Mouse (Mus musculus) kidney, embryonic 16.5 days (tissue): Measurements from ENCODE around the gene Dapp1. TPM values are rescaled to one million over a fixed set of nuclear protein-coding genes. Genes with fewer than 3 reads are reported as not detected.
A peak's percentile ranks its signal among the peaks of the same experiment; 100 is the strongest.

Experiments
- ATAC-seq: fragments of 200-750 bp; cut with Nextera tagmentation; 2 replicates; pipeline ENCODE4 v1.8.0; 2017; ENCODE audit warnings: moderate TSS enrichment; ENCODE audit not compliant: low FRiP score, low TSS enrichment
- H3K27ac ChIP-seq: fragments of 300-500 bp; sonication (generic); 2 replicates; pipeline ENCODE4 v1.5.1; 2014; ENCODE audit warnings: low read length
- H3K27me3 ChIP-seq: fragments of 300-500 bp; sonication (generic); 2 replicates; pipeline ENCODE4 v1.6.1; 2014; ENCODE audit warnings: low read length, control low read depth, mixed read lengths; ENCODE audit not compliant: insufficient read depth
- H3K36me3 ChIP-seq: fragments of 300-500 bp; sonication (generic); 2 replicates; pipeline ENCODE4 v1.6.1; 2014; ENCODE audit warnings: low read length, control low read depth, mixed read lengths; ENCODE audit not compliant: insufficient read depth
- H3K4me1 ChIP-seq: fragments of 300-500 bp; sonication (generic); 2 replicates; pipeline ENCODE4 v1.6.1; 2014; ENCODE audit warnings: low read length, control low read depth, mixed read lengths; ENCODE audit not compliant: insufficient read depth
- H3K4me2 ChIP-seq: fragments of 300-500 bp; sonication (generic); replicated peaks from 2 replicates; pipeline ENCODE4 v1.6.1; 2014; ENCODE audit warnings: low read depth, low read length
- H3K4me3 ChIP-seq: fragments of 300-500 bp; sonication (generic); 2 replicates; pipeline ENCODE4 v1.5.1; 2014; ENCODE audit warnings: mild to moderate bottlenecking, low read length
- H3K9ac ChIP-seq: fragments of 300-500 bp; sonication (generic); replicated peaks from 2 replicates; pipeline ENCODE4 v1.6.1; 2014; ENCODE audit warnings: low read length
- H3K9me3 ChIP-seq: fragments of 300-500 bp; sonication (generic); 2 replicates; pipeline ENCODE4 v1.6.1; 2016; ENCODE audit warnings: low read length, control low read depth
- WGBS: fragments of 180-500 bp; shearing (Covaris S2); extraction: QIAGEN DNeasy Blood & Tissue Kit; methylation state at CpG from one replicate; pipeline ENCODE4 v1.1.7; 2014; 5-methylcytosine and 5-hydroxymethylcytosine counted together
- polyA plus RNA-seq: library from polyadenylated mRNA; unstranded; fragments of >200 nt; fragmentation: Nextera tagmentation; extraction: Ambion mirVana; gene quantifications from 2 replicates; pipeline ENCODE4 v1.2.1, GENCODE M21; 2015

The Dapp1 gene
- polyA plus RNA-seq, 1 experiment from 2014 or later = 9.3 TPM

DNA sequence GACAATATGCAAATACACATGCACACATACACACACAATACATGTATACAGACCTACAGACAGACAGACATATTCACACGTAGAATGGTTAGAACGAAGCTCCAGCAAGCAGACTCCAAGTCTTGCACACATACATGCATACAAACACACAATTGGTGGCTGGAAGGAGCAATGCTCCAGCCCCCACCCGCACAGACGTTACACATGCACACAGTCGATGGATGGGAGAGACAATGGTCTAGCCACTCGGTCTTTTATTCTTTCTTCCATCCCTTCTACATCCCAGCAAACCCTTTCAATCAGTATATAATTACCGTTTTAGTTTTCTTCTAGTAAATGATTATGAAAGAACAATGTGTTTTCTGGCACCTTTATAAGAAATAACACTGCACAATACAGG is 14.1 kb upstream of the Dapp1 start:
- ATAC-seq = no peak
- H3K4me1 ChIP-seq = no peaks in the 10 kb centered on the region
- no peak overlapping the region for H3K27ac ChIP-seq
- no peaks in the 10 kb centered on the region for H3K36me3 ChIP-seq
- H3K4me2 ChIP-seq = no peak overlapping the region
- H3K4me3 ChIP-seq = no peak overlapping the region
- H3K9ac ChIP-seq = no peak overlapping the region
- H3K27me3 ChIP-seq = no peaks in the 10 kb centered on the region
- WGBS = 86% methylated on average over 7 of the region's 7 CpGs
- H3K9me3 ChIP-seq = no peaks in the 10 kb centered on the region

DNA sequence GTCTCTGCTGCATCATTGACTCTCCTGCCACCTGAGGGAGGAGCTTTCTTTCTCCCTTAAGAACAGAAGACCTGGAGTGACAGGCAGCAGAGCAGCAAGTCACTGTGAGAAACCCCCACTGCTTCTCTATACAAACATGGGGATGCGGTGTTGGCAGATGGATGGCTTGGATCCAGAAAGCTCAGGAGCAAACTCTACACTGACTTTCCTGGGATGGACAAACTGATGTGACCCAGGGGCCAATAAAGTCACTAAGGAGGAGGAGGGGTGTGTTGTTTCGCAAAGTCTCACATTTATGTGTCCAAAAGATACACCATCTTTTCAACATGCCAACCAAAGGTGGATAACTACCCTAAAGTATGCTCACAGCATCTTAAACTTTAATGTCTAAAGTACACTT is 12.9 kb upstream of the Dapp1 start:
- H3K9me3 ChIP-seq = no peaks in the 10 kb centered on the region
- WGBS = 66% methylated on average over 2 of the region's 2 CpGs
- H3K9ac ChIP-seq = no peak overlapping the region
- H3K27me3 ChIP-seq = no peaks in the 10 kb centered on the region
- no peaks in the 10 kb centered on the region for H3K36me3 ChIP-seq
- no peaks in the 10 kb centered on the region for H3K4me1 ChIP-seq
- H3K4me3 ChIP-seq = no peak overlapping the region
- no peak for ATAC-seq
- no peak overlapping the region for H3K27ac ChIP-seq
- H3K4me2 ChIP-seq = no peak overlapping the region

DNA sequence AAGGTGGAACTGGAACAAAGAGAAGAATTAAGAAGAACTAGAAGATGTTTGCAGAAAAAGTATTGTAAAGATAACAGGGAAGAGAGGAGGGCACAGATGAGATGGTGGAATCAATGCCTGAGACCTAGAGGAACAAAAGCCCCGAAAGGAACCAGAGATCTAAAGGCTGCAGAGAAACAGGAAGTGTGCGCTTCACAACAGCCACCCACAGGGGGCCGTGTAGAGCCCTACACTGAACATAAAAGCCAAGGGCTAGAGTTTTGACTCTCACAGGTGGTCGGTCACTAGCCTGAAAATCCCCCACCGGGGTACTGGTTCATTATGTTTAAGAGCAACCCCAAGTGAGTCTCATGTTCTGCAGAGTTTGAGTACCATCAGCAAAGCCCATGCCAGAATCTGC is 11.0 kb upstream of the Dapp1 start:
- no peak overlapping the region for H3K9ac ChIP-seq
- no peaks in the 10 kb centered on the region for H3K36me3 ChIP-seq
- H3K27me3 ChIP-seq = no peaks in the 10 kb centered on the region
- H3K9me3 ChIP-seq = no peaks in the 10 kb centered on the region
- H3K4me3 ChIP-seq = no peak overlapping the region
- H3K27ac ChIP-seq = no peak overlapping the region
- H3K4me2 ChIP-seq = no peak overlapping the region
- no peaks in the 10 kb centered on the region for H3K4me1 ChIP-seq
- ATAC-seq = no peak
- 79% methylated on average over 5 of the region's 5 CpGs for WGBS

DNA sequence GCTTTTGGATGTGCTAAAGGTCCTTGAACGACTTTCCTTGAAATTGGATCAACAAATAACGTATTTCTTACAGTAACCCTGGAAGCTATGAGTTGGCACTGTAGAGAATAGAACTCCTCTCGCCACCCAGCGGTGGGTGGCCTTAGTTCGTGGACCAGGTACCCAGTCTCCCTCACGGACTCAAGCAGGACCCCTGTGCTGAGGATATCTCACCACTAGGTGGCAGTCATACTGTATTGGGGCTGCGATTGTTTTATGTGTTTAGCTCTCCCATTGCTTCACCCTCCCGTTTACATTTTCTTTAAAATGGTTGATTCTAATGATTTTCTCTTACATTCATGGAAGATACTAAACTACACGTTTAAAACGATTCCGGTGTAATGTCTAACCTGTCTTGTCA is 9.8 kb upstream of the Dapp1 start:
- Histone ChIP-seq H3K9me3 (no peaks in the 10 kb centered on the region), H3K4me1 (no peaks in the 10 kb centered on the region), H3K4me3 (no peak overlapping the region), H3K27me3 (no peaks in the 10 kb centered on the region), H3K9ac (no peak overlapping the region), H3K27ac (no peak overlapping the region), H3K36me3 (no peaks in the 10 kb centered on the region), H3K4me2 (no peak overlapping the region)
- WGBS = 16% methylated on average over 11 of the region's 11 CpGs
- peak; percentile 96 for ATAC-seq

DNA sequence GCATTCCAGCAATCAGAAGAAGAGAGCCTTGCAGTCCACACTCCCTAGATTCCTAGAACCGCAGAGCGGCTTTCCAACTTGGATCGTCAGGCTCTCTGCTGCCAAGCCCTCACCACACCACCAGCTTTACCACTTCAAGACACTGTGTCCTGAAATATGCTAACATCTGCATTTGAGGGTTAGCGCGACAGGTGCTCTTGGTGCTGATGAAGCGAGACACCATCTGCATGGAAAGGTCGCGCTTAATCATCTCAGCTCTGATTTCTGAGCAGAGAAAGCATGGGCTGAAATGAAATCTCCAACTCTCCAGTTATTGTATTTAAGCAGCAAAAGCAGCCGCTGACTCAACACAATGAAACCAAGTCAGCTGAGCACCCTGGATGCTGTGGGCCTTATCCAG is 8.1 kb upstream of the Dapp1 start:
- H3K4me1 ChIP-seq = no peaks in the 10 kb centered on the region
- H3K4me2 ChIP-seq = no peak overlapping the region
- H3K36me3 ChIP-seq = no peaks in the 10 kb centered on the region
- no peak overlapping the region for H3K27ac ChIP-seq
- H3K9ac ChIP-seq = no peak overlapping the region
- no peaks in the 10 kb centered on the region for H3K27me3 ChIP-seq
- no peak for ATAC-seq
- WGBS = 92% methylated on average over 9 of the region's 9 CpGs
- H3K9me3 ChIP-seq = no peaks in the 10 kb centered on the region
- H3K4me3 ChIP-seq = no peak overlapping the region

DNA sequence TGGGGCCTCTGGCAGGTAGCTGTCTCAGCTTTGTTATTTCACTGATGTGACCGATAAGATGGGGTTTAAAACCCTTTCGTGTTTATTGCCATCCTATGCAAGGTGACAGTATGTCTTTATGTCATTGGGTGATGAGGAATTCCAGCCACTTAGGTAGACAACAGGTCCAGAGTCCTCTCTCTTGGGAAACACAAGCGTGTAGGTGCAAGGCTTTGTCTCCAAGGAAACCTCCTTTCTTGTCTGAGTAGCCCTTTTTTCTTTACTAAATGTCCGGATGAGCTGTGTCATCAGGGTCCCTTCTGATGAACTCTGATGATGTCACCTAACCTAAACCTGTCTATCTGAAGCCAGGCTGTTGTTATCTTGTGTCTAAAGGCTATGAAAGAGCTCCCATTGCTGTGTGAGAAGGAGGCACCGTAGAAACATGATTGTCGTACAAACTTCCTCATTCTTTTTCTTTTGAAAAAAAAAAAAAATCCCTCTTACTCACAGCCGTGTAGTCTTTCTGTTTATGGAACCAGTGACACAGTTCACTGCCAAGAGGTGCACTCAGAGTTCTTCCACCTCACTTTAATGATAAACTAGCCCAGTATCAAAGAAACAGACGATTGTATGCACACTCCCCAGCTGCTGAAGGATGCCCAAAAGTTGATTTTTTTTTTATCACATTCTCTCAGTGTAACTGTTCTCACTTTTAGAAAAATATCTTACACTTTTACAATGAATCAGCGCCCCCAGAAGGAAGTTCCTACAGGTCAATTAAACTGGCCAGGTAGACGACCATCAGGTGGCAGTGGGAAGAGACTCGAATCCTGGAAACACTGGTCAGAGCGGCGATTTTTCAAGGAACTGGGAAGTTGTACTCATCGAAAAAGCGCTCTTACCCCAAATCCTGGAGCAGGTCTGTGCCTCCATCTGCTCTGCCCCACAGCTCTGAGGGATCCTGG is 637 bp downstream of the Dapp1 start:
- Histone ChIP-seq H3K27me3 (no peaks in the 10 kb centered on the region), H3K9ac (peak overlapping the region; percentile 71), H3K27ac (peak overlapping the region; percentile 82), H3K36me3 (no peaks in the 10 kb centered on the region), H3K4me2 (peak overlapping the region; percentile 63), H3K4me3 (peak overlapping the region; percentile 59), H3K9me3 (no peaks in the 10 kb centered on the region), H3K4me1 (peaks cover 14% of the 10 kb centered on the region)
- no peak for ATAC-seq
- 20% methylated on average over 15 of the region's 15 CpGs for WGBS

DNA sequence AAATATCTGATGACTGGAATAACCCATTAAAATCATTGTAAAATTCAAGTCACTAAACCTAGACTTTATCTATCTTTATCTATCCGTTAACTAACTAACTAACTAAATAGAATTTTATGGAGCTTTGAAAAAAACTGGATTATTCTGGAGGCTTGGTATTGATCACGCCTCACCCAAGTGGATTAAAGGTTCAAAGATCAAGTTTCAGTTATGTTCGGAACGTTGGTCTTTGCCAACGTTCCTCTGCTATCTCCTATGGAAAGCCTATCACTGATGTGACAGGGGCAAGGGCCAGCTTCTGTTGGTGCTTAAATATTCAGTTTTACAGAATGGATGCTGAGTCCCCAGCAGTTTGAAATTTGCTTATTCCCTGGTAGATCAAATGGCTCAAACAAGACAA is 3.1 kb downstream of the Dapp1 start:
- H3K9me3 ChIP-seq = no peaks in the 10 kb centered on the region
- no peak overlapping the region for H3K4me2 ChIP-seq
- 73% methylated on average over 5 of the region's 5 CpGs for WGBS
- H3K27me3 ChIP-seq = no peaks in the 10 kb centered on the region
- H3K27ac ChIP-seq = no peak overlapping the region
- no peak overlapping the region for H3K4me3 ChIP-seq
- no peak for ATAC-seq
- H3K36me3 ChIP-seq = no peaks in the 10 kb centered on the region
- no peak overlapping the region for H3K9ac ChIP-seq
- H3K4me1 ChIP-seq = peaks cover 14% of the 10 kb centered on the region

DNA sequence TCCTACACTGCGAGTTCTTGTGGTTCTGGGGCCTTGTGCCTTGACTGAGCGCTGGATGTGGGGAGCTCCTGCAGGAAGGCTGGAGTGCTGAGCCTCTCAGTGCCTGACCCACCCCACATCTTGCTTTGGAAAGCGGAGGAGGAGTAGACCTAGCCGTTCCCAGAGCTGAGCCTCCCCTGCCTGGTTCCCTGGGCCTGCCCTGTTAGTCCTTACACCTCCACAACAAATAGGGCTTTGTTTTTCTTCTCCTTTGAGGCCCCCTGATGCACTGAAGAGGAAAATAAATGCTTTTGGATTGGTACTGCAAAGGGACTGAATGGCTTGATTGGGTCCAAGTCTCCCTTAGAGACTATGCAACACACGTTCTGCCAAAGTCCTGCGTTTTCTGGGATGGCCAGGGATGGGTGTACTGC is 3.7 kb downstream of the Dapp1 start:
- H3K9me3 ChIP-seq = no peaks in the 10 kb centered on the region
- H3K9ac ChIP-seq = no peak overlapping the region; the same call in 1 of the 2 replicates
- no peak overlapping the region for H3K4me2 ChIP-seq
- H3K36me3 ChIP-seq = no peaks in the 10 kb centered on the region
- no peak overlapping the region for H3K4me3 ChIP-seq
- ATAC-seq = peak; percentile 43; the same call in 1 of the 2 replicates
- peaks cover 14% of the 10 kb centered on the region for H3K4me1 ChIP-seq
- WGBS = 38% methylated on average over 6 of the region's 6 CpGs
- H3K27ac ChIP-seq = peak overlapping the region; percentile 61; the same call in 1 of the 2 replicates
- H3K27me3 ChIP-seq = no peaks in the 10 kb centered on the region

DNA sequence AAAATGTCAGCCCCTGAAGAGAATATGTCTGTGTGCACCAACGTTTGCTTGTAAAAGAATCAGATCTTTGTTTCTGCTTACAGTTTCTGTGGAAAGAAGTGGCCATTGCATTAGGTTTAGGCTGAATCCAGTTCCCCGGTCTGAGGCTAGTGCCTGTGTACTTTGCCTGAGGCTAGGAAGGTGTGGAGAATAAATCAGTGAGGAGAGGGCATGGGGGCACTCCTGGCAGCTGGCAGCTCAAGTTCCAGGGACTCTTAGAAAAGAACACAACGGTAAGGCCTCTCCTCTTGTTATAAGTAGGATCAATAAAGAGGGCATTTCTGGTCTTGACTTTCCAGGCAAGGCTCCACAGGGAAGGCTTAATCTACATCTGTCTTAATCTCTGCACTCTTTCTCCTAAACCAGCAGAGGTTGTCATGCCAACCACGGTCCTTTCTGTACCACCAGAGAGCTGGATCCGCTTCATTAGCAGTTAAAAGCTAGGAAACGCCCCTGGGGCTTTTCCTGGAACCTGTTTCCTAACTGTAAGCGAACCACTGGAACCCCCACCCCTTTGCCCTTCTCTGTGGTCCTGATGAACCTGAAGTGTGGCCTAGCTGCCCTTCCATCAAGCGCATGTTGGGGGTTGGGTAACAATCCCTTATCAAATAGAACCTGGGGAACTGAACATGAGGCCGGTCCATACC is 4.3 kb downstream of the Dapp1 start:
- H3K9me3 ChIP-seq = no peaks in the 10 kb centered on the region

More for the DNA sequence above, 4.3 kb downstream of the Dapp1 start:
- H3K4me2 ChIP-seq = no peak overlapping the region
- ATAC-seq = peak; percentile 47
- H3K36me3 ChIP-seq = no peaks in the 10 kb centered on the region
- H3K9ac ChIP-seq = no peak overlapping the region; the same call in 1 of the 2 replicates
- WGBS = 38% methylated on average over 9 of the region's 9 CpGs
- no peak overlapping the region for H3K4me3 ChIP-seq
- H3K27ac ChIP-seq = peak overlapping the region; percentile 61; the same call in 1 of the 2 replicates
- peaks cover 14% of the 10 kb centered on the region for H3K4me1 ChIP-seq
- H3K27me3 ChIP-seq = no peaks in the 10 kb centered on the region
